Mouse (Mus musculus): ENCODE measurements around the gene Gm42878.

Gene Gm42878

GRCm38 (mm10) chr5:121477680-121478079 lies 67.6 kb downstream of the Gm42878 start:
- DNase-seq, result peak; percentile 42

DNA sequence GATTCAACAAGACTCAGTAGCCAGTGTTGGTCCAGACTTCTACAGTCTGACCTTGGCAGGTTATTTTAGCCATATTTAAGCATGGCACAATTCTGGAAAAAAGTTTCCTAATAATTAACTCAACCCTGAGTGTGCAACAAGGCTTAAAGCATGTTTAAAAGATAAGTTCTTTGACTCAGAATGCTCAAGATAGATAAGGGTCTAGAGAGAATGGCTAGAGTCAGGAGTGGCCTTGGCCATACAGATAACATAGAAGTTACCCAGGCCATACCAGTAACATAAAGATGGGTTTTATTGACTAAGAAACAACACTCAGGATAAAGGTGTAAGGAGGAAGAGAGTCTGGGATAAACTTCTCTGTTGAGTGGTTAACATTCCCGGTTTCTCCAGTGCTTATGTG lies 69.2 kb downstream of the Gm42878 start:
- no peak for DNase-seq

GRCm38 (mm10) chr5:121474610-121475009 lies 70.7 kb downstream of the Gm42878 start:
- peak; percentile 35 for DNase-seq

GRCm38 (mm10) chr5:121472411-121472810 lies 72.9 kb downstream of the Gm42878 start:
- DNase-seq, result no peak

DNA sequence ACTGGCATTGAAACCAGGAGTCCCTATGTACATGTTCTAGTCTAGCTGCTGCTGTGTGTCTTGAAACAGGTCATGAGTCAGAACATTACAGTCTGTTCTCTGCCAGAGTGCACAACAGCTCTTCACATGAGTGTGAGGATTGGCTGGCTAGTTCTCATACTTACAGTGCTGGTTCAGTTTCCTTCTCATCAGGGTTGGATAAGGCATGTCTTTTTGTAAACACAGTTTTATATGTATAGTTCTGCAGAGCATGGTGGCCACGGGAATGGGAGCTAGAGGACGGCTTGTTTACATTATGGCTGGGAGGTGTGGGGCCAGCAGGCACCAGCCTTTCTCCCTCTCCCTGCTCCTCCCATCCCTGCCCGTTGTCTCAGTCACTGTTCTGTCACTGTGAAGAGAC lies 75.7 kb downstream of the Gm42878 start:
- no peak for DNase-seq

Data from kidney, postnatal 10 days (tissue).